Mouse (Mus musculus) cortical plate, adult 2 months (tissue): ENCODE data around the gene Csmd2. TPM values are rescaled to one million over a fixed set of nuclear protein-coding genes. Genes with fewer than 3 reads are reported as not detected.

Experiments
- H3K27ac ChIP-seq: fragments of 200-500 bp; 2 replicates; pipeline ENCODE4 v1.5.1; 2012; ENCODE audit warnings: low read length, control low read depth, inconsistent platforms; ENCODE audit not compliant: insufficient read depth
- H3K4me1 ChIP-seq: fragments of 200-500 bp; 2 replicates; pipeline ENCODE4 v1.6.1; 2011; ENCODE audit warnings: low read length; ENCODE audit not compliant: control insufficient read depth, insufficient read depth
- H3K4me3 ChIP-seq: fragments of 200-500 bp; 2 replicates; pipeline ENCODE4 v1.5.1; 2011; ENCODE audit warnings: mild to moderate bottlenecking, low read length, control low read depth; ENCODE audit not compliant: insufficient read depth
- CTCF ChIP-seq: fragments of 200-500 bp; IDR thresholded peaks from 2 replicates; pipeline ENCODE4 v1.5.1; 2011; ENCODE audit warnings: mild to moderate bottlenecking, control low read depth, low read length; ENCODE audit not compliant: insufficient read depth; ENCODE audit errors: extremely low read depth
- POLR2A ChIP-seq: fragments of 200-500 bp; IDR thresholded peaks from 2 replicates; pipeline ENCODE4 v1.6.1; 2011; ENCODE audit warnings: mild to moderate bottlenecking, low read length, control low read depth; ENCODE audit not compliant: insufficient read depth; ENCODE audit errors: extremely low read depth
- polyA plus RNA-seq: library from polyadenylated mRNA; depleted of rRNA; stranded (reverse); fragments of >200 nt; gene quantifications from 2 replicates; pipeline ENCODE4 v1.2.3, GENCODE M21; 2012

The Csmd2 gene
- polyA plus RNA-seq, 1 experiment, result 29.3 TPM

DNA sequence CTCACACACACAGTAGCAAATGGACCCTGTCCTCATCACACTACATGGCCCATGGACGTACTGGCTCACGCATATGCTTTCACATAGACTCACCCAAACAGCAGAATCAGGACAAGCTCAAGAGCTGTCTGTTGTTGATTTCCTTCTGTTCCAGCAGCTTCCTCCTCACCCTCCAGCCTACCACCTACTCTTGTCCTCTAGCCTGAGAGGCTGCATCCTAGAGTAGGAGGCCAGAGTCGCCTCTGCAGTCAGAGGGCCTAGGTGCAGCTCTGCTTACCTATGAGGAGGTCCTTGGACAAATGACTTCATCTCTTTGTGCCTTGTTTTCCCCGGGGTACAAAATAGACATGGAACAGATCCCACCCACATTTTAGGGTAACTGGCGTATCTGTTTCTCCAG is 403.8 kb downstream of the Csmd2 start:
- Histone ChIP-seq H3K4me3 (no peak overlapping the region), H3K27ac (no peak overlapping the region), H3K4me1 (peaks cover 10% of the 10 kb centered on the region; the same call in 1 of the 2 replicates)
- no peak for TF ChIP-seq POLR2A
- no peak for TF ChIP-seq CTCF

DNA sequence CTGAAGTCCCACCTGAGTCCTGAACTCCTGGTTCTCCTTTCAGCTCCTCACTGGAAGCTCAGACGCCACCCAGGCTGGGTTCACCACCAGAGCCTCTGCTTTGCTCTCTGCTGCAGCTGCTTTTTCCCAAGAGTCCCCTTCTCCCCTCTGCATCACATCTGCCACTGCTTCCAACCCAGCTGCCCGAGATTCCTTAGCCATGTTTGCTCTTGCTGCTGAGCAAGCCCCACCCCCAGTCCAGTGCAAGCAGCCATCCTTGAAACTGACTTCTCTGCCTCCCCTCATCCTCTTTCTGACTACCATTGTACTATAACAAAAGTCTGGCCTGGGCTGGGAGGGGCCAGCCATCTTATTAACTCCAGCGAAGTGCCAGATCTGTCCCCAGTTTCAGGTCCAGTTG is 404.6 kb downstream of the Csmd2 start:
- H3K4me3 ChIP-seq, result no peak overlapping the region
- H3K27ac ChIP-seq, result no peak overlapping the region
- TF ChIP-seq POLR2A (no peak), CTCF (no peak)
- H3K4me1 ChIP-seq, result peaks cover 10% of the 10 kb centered on the region; the same call in 1 of the 2 replicates

DNA sequence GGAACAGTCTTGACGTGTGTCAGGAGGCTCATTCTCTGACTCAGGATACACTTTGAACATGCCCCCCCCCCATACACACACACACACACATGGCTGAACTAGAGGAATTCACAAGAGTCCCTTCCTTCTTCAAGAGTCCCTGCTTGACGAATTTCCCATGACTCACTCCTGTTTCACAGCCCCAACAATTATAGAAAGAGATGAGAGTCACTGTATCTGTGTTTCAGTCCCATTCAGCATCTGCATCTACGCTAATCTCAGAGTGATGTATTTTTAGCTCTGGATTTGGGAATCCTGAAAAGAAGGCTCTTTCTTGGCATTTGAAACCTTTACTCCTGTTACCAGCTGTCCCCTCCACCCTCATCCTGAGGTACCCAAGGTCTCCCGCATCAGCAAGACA is 406.2 kb downstream of the Csmd2 start:
- no peak for TF ChIP-seq POLR2A
- no peak for TF ChIP-seq CTCF
- Histone ChIP-seq H3K4me1 (peaks cover 17% of the 10 kb centered on the region; the same call in 1 of the 2 replicates), H3K27ac (no peak overlapping the region), H3K4me3 (no peak overlapping the region)

DNA sequence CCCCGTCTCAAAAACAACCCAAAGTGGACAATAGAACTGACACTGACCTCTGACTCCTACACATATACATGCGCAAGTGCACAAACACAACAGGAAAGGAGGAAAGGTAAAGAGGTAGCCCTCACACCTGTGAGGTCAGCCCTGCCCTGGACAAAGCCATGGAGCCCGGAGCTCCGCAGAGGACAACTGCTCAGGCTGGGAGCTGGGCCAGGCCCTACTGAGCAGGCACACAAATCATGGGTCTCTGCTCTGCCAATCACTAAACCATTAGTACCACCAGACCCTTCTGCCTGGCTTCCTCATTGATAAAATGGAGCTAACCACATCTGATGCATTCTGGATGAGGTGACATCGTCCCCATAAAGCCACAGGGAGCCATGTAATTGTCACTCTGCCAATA is 409.0 kb downstream of the Csmd2 start:
- H3K4me1 ChIP-seq, result peaks cover 20% of the 10 kb centered on the region
- no peak overlapping the region for H3K27ac ChIP-seq
- H3K4me3 ChIP-seq, result no peak overlapping the region
- TF ChIP-seq POLR2A (no peak), CTCF (no peak)

DNA sequence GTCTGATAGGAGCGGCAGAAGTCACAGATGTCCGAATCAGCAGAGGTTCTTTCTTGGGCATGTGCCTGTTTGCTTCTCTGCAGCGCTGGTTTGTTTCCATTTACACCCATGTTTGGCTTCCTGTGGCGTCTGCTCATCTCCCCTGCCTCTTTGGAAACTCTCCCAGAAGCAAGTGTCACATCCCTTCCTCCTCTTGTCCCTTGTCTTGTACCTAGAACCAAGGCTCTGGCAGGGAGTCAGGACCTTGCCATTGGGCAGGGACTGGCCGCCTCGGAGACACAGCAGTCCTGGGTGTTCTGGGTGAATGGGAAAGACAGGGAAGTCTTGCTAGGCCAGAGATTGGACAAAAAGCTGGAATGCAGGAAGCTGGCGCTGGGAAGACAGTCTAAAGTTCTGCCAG is 410.1 kb downstream of the Csmd2 start:
- H3K4me3 ChIP-seq, result no peak overlapping the region
- TF ChIP-seq POLR2A (no peak), CTCF (no peak)
- H3K27ac ChIP-seq, result no peak overlapping the region
- peaks cover 19% of the 10 kb centered on the region for H3K4me1 ChIP-seq

DNA sequence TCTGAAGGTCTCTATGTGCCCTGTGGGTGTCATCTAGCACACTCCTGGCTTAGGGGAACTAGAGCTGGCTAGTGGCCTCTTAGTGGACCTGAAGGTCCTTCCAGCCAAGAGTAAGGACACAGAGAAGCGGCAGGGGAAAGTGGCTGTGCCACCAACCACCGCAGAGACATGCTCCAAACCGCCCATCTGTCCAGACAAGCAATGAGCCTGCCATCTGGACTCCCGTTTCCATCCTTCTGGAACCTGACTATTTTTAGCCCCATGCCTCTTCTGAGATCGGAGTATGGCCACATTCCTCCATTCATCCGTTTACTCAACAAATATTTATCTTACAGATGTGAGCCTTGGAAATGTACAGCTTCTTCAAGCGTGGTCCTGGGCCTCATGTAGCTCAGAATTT is 411.3 kb downstream of the Csmd2 start:
- TF ChIP-seq CTCF, result no peak
- TF ChIP-seq POLR2A, result no peak
- H3K27ac ChIP-seq, result no peak overlapping the region; the same call in 1 of the 2 replicates
- H3K4me1 ChIP-seq, result peaks cover 18% of the 10 kb centered on the region
- H3K4me3 ChIP-seq, result no peak overlapping the region

DNA sequence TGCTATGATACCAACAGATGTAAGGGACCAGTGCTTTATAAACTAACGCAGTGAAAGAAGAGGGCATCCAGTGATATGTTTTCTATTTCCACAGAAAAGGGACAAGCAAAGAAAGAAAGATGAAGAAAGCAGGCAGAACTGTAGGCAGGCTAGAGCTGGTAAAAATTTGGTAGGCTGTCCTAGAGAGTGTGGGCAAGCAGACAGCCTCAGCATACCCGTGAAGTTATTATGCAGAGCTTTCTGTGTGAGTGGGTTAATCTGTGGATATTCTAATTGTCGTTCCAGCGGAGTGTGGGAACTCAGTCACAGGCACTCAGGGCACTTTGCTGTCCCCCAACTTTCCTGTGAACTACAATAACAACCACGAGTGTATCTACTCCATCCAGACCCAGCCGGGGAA is 412.4 kb downstream of the Csmd2 start:
- no peak for TF ChIP-seq CTCF
- Histone ChIP-seq H3K4me1 (peaks cover 18% of the 10 kb centered on the region), H3K27ac (no peak overlapping the region), H3K4me3 (no peak overlapping the region)

DNA sequence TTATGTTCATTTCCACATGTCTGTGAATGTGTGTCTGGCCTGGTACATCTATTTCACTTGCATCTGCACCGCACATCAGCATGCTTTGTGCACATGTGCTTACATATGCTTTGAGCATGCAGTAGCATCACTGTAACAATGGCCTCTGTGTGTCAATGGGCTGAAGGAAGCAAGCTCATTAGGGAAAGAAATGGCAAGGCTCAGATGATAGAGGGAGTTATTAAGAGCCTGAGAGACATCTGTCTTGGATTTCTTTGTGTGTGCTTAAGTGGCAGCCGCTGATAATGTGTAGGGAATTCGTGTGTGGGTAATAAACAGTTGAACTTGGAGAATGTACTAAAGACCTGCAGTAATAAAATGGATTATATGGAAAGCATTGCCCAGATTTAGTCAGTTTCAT is 413.9 kb downstream of the Csmd2 start:
- TF ChIP-seq CTCF (no peak), POLR2A (no peak)
- Histone ChIP-seq H3K4me3 (no peak overlapping the region), H3K4me1 (peaks cover 16% of the 10 kb centered on the region), H3K27ac (no peak overlapping the region)

DNA sequence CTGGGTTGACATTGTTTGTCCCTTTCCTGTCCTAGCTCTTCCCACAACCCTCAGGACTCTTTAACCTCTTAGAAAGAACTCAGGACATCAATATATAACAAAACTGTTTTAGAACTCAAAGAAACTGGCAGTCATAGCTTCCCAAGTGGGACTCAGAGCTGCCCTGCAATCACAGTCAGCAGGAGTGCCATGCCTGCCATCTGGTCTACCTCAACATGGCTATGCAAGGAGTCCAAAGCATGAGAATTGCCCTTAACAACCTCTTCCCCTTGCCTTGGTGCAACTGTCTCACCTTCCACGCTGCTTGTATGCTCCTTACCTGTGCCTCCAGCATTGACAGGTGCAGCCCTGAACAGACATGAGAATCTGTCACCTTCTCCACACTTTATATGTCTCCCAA is 415.0 kb downstream of the Csmd2 start:
- no peak for TF ChIP-seq POLR2A
- TF ChIP-seq CTCF, result no peak
- Histone ChIP-seq H3K4me1 (peaks cover 16% of the 10 kb centered on the region), H3K27ac (no peak overlapping the region), H3K4me3 (no peak overlapping the region)

DNA sequence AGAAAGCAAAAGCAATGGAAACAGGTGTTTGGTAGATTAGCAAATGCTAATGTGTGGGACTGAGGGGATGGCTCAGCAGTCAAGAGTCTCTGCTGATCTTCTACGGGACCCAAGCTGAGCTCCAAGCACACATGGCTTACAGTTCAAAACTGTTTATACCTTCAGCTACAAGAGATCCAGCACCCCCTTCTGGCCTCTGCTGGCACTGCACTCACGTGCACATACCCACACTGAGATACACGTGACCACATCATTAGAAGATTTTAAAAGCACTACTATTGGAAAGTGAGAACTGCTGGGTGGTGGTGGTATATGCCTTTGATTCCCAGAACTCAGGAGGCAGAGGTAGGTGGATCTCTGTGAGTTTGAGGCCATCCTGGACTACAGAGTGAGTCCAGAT is 417.9 kb downstream of the Csmd2 start:
- no peak for TF ChIP-seq CTCF
- TF ChIP-seq POLR2A, result no peak
- Histone ChIP-seq H3K27ac (no peak overlapping the region), H3K4me1 (no peaks in the 10 kb centered on the region), H3K4me3 (no peak overlapping the region)
